In the genomic region with DNA sequence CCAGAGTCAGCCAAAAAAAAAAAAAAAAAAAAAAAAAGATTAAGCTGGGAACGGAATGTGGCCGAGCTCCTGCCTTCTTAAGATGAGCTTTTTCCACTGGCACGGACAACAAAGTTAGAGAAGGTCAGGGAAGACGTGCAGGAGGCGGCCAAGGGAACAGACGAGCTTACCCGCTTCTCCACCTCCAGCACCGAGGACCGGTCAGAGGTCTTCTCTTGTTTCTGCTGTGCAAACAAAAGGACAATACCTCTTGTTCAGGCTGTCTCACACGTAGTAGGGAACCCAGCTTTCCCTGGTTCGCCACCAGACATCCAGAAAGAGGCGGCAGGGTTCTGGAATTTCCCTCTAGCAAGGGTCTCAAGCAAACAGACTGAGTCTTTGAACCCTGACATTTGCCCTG, we compare ENCODE assay signal across 15 mouse cellular contexts.
A peak's percentile ranks its signal among the peaks of the same experiment; 100 is the strongest.
DNase-seq lines count a peak whose midpoint lies in the region; ATAC-seq and TF ChIP-seq lines count a peak whose summit lies in the region.
"Had no signal": no experiment of that assay in that cellular context is flagged by ENCODE, and none has a peak within 500 bp of the region (broad histone marks: within the 10 kb centered on the region; RNA-seq: fewer than 3 reads in every experiment).

No protein-coding gene starts in this region.

- no peak overlapping the region for H3K9ac ChIP-seq in kidney, postnatal 0 days (ENCODE audit: low read depth, low read length)
- H3K9ac ChIP-seq in embryonic facial prominence, embryonic 13.5 days, result no peak overlapping the region
- H3K9ac ChIP-seq: forebrain, embryonic 15.5 days; liver, embryonic 15.5 days had no signal

- H3K9me3 ChIP-seq in kidney, postnatal 0 days (replicated peaks; ENCODE audit: low read length), result no peaks in the 10 kb centered on the region
- no peaks in the 10 kb centered on the region for H3K9me3 ChIP-seq in embryonic facial prominence, embryonic 13.5 days
- H3K9me3 ChIP-seq: forebrain, embryonic 15.5 days; liver, embryonic 15.5 days had no signal

- no peaks in the 10 kb centered on the region for H3K27me3 ChIP-seq in kidney, postnatal 0 days (ENCODE audit: insufficient read depth, low read length)
- H3K27me3 ChIP-seq in embryonic facial prominence, embryonic 13.5 days, result no peaks in the 10 kb centered on the region
- H3K27me3 ChIP-seq: forebrain, embryonic 15.5 days; liver, embryonic 15.5 days had no signal

- no peaks in the 10 kb centered on the region for H3K36me3 ChIP-seq in kidney, postnatal 0 days (ENCODE audit: insufficient read depth, low read length)
- peaks cover 32% of the 10 kb centered on the region for H3K36me3 ChIP-seq in embryonic facial prominence, embryonic 13.5 days

- H3K4me1 ChIP-seq in kidney, postnatal 0 days (replicated peaks; ENCODE audit: insufficient read depth, low read length), result peaks cover 14% of the 10 kb centered on the region
- peaks cover 51% of the 10 kb centered on the region for H3K4me1 ChIP-seq in embryonic facial prominence, embryonic 13.5 days
- H3K4me1 ChIP-seq: forebrain, embryonic 15.5 days had no signal

- H3K4me3 ChIP-seq in kidney, postnatal 0 days (replicated peaks; ENCODE audit: low read depth, low read length), result no peak overlapping the region
- no peak overlapping the region for H3K4me3 ChIP-seq in embryonic facial prominence, embryonic 13.5 days
- H3K4me3 ChIP-seq: forebrain, embryonic 15.5 days; liver, embryonic 15.5 days had no signal

- peak overlapping the region; percentile 87 for H3K27ac ChIP-seq in kidney, postnatal 0 days
- peak overlapping the region; percentile 91 for H3K27ac ChIP-seq in embryonic facial prominence, embryonic 13.5 days
- H3K27ac ChIP-seq: forebrain, embryonic 15.5 days; liver, embryonic 15.5 days had no signal

- 33% methylated on average over 12 of the region's 12 CpGs for WGBS in kidney, postnatal 0 days
- 54% methylated on average over 12 of the region's 12 CpGs for WGBS in embryonic facial prominence, embryonic 13.5 days

- peak; percentile 92 for DNase-seq in heart, adult 11 months
- DNase-seq in heart, postnatal 10 days, result no peak
- no peak for DNase-seq in kidney, postnatal 0 days (ENCODE audit: low spot score)
- DNase-seq in kidney, adult 8-10 months, result no peak
- DNase-seq in skeletal muscle tissue, adult 2 months (ENCODE audit: low read depth, low spot score), result peak; percentile 83
- DNase-seq in ovary, postnatal 10 days (ENCODE audit: low spot score), result no peak
- DNase-seq in thymus, postnatal 0 days (ENCODE audit: low spot score), result no peak
- DNase-seq: cerebellum, adult 8-10 months; kidney, postnatal 4 days; right cerebral cortex, postnatal 14 days; thymus, adult 2 months had no signal

- no peak for TF ChIP-seq CTCF in kidney, postnatal 0 days (IDR thresholded peaks at IDR 0.05; ENCODE audit: low read depth)

- ATAC-seq in kidney, postnatal 0 days (replicated peaks; ENCODE audit: low FRiP score, low read depth), result no peak; the same call in 1 of the 2 replicates
- ATAC-seq in embryonic facial prominence, embryonic 13.5 days (ENCODE audit: insufficient number of reproducible peaks, insufficient read depth, low FRiP score, low TSS enrichment, low read depth), result no peak
- ATAC-seq: CD4-positive, CD25-positive, alpha-beta regulatory T cell, adult 4 months; forebrain, embryonic 15.5 days had no signal

- H3K4me2 ChIP-seq in kidney, postnatal 0 days (ENCODE audit: low read length), result no peak overlapping the region
- H3K4me2 ChIP-seq in embryonic facial prominence, embryonic 13.5 days, result no peak overlapping the region
- H3K4me2 ChIP-seq: forebrain, embryonic 15.5 days; liver, embryonic 15.5 days had no signal

- intact Hi-C loops in heart, postnatal 10 days (cut with DNase I), result no loop called here

Comparison
In these comparisons a context has a peak if more than half of its experiments do, and no peak if none do; other contexts are left out.
1. DNase-seq: peak in heart, adult 11 months (single experiment) and skeletal muscle tissue, adult 2 months (single experiment); none in heart, postnatal 10 days (0 of 2), kidney, postnatal 0 days (single experiment), kidney, adult 8-10 months (0 of 2), ovary, postnatal 10 days (single experiment) and thymus, postnatal 0 days (single experiment).